Mouse (Mus musculus) forebrain, embryonic 15.5 days (tissue): ENCODE data around the gene Atxn7l3. TPM values are rescaled to one million over a fixed set of nuclear protein-coding genes. Genes with fewer than 3 reads are reported as not detected.

Experiments used
- ATAC-seq: fragments of 200-750 bp; cut with Nextera tagmentation; replicated peaks from 2 replicates; pipeline ENCODE4 v1.8.0; 2017; ENCODE audit warnings: mild to moderate bottlenecking, moderate TSS enrichment, moderate library complexity
- H3K27ac ChIP-seq: fragments of 300-500 bp; sonication (generic); replicated peaks from 2 replicates; pipeline ENCODE4 v1.5.1; 2015; ENCODE audit warnings: mild to moderate bottlenecking, inconsistent platforms
- H3K27me3 ChIP-seq: fragments of 300-500 bp; sonication (generic); 2 replicates; pipeline ENCODE4 v1.6.1; 2015; ENCODE audit warnings: inconsistent platforms
- H3K36me3 ChIP-seq: fragments of 300-500 bp; sonication (generic); 2 replicates; pipeline ENCODE4 v1.6.1; 2015; ENCODE audit warnings: mild to moderate bottlenecking, inconsistent platforms
- H3K4me1 ChIP-seq: fragments of 300-500 bp; sonication (generic); 2 replicates; pipeline ENCODE4 v1.6.1; 2015; ENCODE audit warnings: inconsistent platforms
- H3K4me2 ChIP-seq: fragments of 300-500 bp; sonication (generic); replicated peaks from 2 replicates; pipeline ENCODE4 v1.6.1; 2015; ENCODE audit warnings: mild to moderate bottlenecking, inconsistent platforms
- H3K4me3 ChIP-seq: fragments of 300-500 bp; sonication (generic); 2 replicates; pipeline ENCODE4 v1.5.1; 2015; ENCODE audit warnings: mild to moderate bottlenecking, inconsistent platforms
- H3K9ac ChIP-seq: fragments of 300-500 bp; sonication (generic); replicated peaks from 2 replicates; pipeline ENCODE4 v1.6.1; 2015; ENCODE audit warnings: mild to moderate bottlenecking, inconsistent platforms
- H3K9me3 ChIP-seq: fragments of 300-500 bp; sonication (generic); 2 replicates; pipeline ENCODE4 v1.6.1; 2016; ENCODE audit warnings: inconsistent platforms
- WGBS: fragments of 180-500 bp; shearing (Covaris S2); methylation state at CpG from one replicate; pipeline ENCODE4 v1.1.7; 2015; ENCODE audit warnings: mixed read lengths; 5-methylcytosine and 5-hydroxymethylcytosine counted together
- polyA plus RNA-seq: library from polyadenylated mRNA; unstranded; fragments of >200 nt; fragmentation: Nextera tagmentation; extraction: Ambion mirVana; gene quantifications from 2 replicates; pipeline ENCODE4 v1.2.1, GENCODE M21; 2015

Atxn7l3 gene
- polyA plus RNA-seq, 1 experiment from 2014 or later: 29.5 TPM

- Histone ChIP-seq H3K4me3 (peak overlapping the region; percentile 95), H3K36me3 (peaks cover 30% of the 10 kb centered on the region), H3K9ac (peak overlapping the region; percentile 99), H3K27me3 (no peaks in the 10 kb centered on the region), H3K27ac (peak overlapping the region; percentile 100), H3K4me1 (peaks cover 27% of the 10 kb centered on the region), H3K9me3 (no peaks in the 10 kb centered on the region), H3K4me2 (peak overlapping the region; percentile 88)
- WGBS: under 1% methylated on average over 85 of the region's 87 CpGs
- ATAC-seq: peak; percentile 15
These were observed 21.0 kb upstream of the Atxn7l3 start for GRCm38 (mm10) chr11:102317298-102317900.

- peak; percentile 39 for ATAC-seq
- Histone ChIP-seq H3K9ac (peak overlapping the region; percentile 99), H3K36me3 (peaks cover 36% of the 10 kb centered on the region), H3K4me1 (peaks cover 27% of the 10 kb centered on the region), H3K27ac (peak overlapping the region; percentile 100), H3K27me3 (no peaks in the 10 kb centered on the region), H3K9me3 (no peaks in the 10 kb centered on the region), H3K4me2 (peak overlapping the region; percentile 88), H3K4me3 (peak overlapping the region; percentile 95)
- WGBS: 1% methylated on average over 64 of the region's 80 CpGs
These were observed 20.3 kb upstream of the Atxn7l3 start for GRCm38 (mm10) chr11:102316572-102317297.

GRCm38 (mm10) chr11:102315690-102316571, 19.5 kb upstream of the Atxn7l3 start:
- peaks cover 24% of the 10 kb centered on the region for H3K4me1 ChIP-seq
- ATAC-seq: no peak
- WGBS: 7% methylated on average over 14 of the region's 14 CpGs

GRCm38 (mm10) chr11:102314321-102314720, 17.9 kb upstream of the Atxn7l3 start:
- no peak for ATAC-seq
- 88% methylated on average over 12 of the region's 12 CpGs for WGBS
- Histone ChIP-seq H3K27ac (no peak overlapping the region), H3K27me3 (no peaks in the 10 kb centered on the region), H3K4me3 (no peak overlapping the region), H3K9me3 (no peaks in the 10 kb centered on the region), H3K4me2 (no peak overlapping the region), H3K36me3 (peaks cover 49% of the 10 kb centered on the region), H3K9ac (no peak overlapping the region), H3K4me1 (peaks cover 25% of the 10 kb centered on the region)

More at GRCm38 (mm10) chr11:102315690-102316571, 19.5 kb upstream of the Atxn7l3 start:
- H3K9me3 ChIP-seq: no peaks in the 10 kb centered on the region
- H3K4me2 ChIP-seq: peak overlapping the region; percentile 88
- H3K4me3 ChIP-seq: peak overlapping the region; percentile 95
- H3K36me3 ChIP-seq: peaks cover 38% of the 10 kb centered on the region
- H3K27ac ChIP-seq: peak overlapping the region; percentile 100
- peak overlapping the region; percentile 99 for H3K9ac ChIP-seq
- H3K27me3 ChIP-seq: no peaks in the 10 kb centered on the region

GRCm38 (mm10) chr11:102312586-102312985, 16.2 kb upstream of the Atxn7l3 start:
- H3K27me3 ChIP-seq: no peaks in the 10 kb centered on the region
- no peak overlapping the region for H3K9ac ChIP-seq
- no peak overlapping the region for H3K4me3 ChIP-seq
- no peaks in the 10 kb centered on the region for H3K9me3 ChIP-seq
- no peak overlapping the region for H3K27ac ChIP-seq
- H3K4me1 ChIP-seq: peaks cover 31% of the 10 kb centered on the region
- H3K36me3 ChIP-seq: peaks cover 56% of the 10 kb centered on the region
- ATAC-seq: no peak
- no peak overlapping the region for H3K4me2 ChIP-seq
- 83% methylated on average over 6 of the region's 6 CpGs for WGBS

GRCm38 (mm10) chr11:102311966-102312365, 15.5 kb upstream of the Atxn7l3 start:
- Histone ChIP-seq H3K4me2 (no peak overlapping the region), H3K36me3 (peaks cover 63% of the 10 kb centered on the region)
- ATAC-seq: no peak

GRCm38 (mm10) chr11:102310768-102311695, 14.6 kb upstream of the Atxn7l3 start:
- Histone ChIP-seq H3K27me3 (no peaks in the 10 kb centered on the region), H3K9me3 (no peaks in the 10 kb centered on the region), H3K9ac (no peak overlapping the region), H3K4me1 (peaks cover 27% of the 10 kb centered on the region), H3K4me2 (no peak overlapping the region), H3K27ac (no peak overlapping the region), H3K36me3 (peaks cover 72% of the 10 kb centered on the region), H3K4me3 (no peak overlapping the region)
- WGBS: 43% methylated on average over 38 of the region's 38 CpGs
- ATAC-seq: no peak

More at GRCm38 (mm10) chr11:102311966-102312365, 15.5 kb upstream of the Atxn7l3 start:
- H3K4me1 ChIP-seq: peaks cover 31% of the 10 kb centered on the region
- WGBS: 86% methylated on average over 4 of the region's 4 CpGs
- H3K9me3 ChIP-seq: no peaks in the 10 kb centered on the region
- no peak overlapping the region for H3K27ac ChIP-seq
- H3K27me3 ChIP-seq: no peaks in the 10 kb centered on the region
- no peak overlapping the region for H3K4me3 ChIP-seq
- H3K9ac ChIP-seq: no peak overlapping the region

GRCm38 (mm10) chr11:102309821-102310617, 13.6 kb upstream of the Atxn7l3 start:
- no peaks in the 10 kb centered on the region for H3K9me3 ChIP-seq
- no peak; the same call in 1 of the 2 replicates for ATAC-seq
- H3K9ac ChIP-seq: no peak overlapping the region
- peak overlapping the region; percentile 44 for H3K4me2 ChIP-seq
- H3K27me3 ChIP-seq: no peaks in the 10 kb centered on the region
- peak overlapping the region; percentile 54 for H3K27ac ChIP-seq
- peaks cover 17% of the 10 kb centered on the region for H3K4me1 ChIP-seq
- peaks cover 70% of the 10 kb centered on the region for H3K36me3 ChIP-seq
- 88% methylated on average over 22 of the region's 22 CpGs for WGBS
- peak overlapping the region; percentile 28; the same call in 1 of the 2 replicates for H3K4me3 ChIP-seq

- H3K4me2 ChIP-seq: peak overlapping the region; percentile 44
- peaks cover 60% of the 10 kb centered on the region for H3K36me3 ChIP-seq
- H3K4me1 ChIP-seq: peaks cover 15% of the 10 kb centered on the region
- under 1% methylated on average over 27 of the region's 27 CpGs for WGBS
- peak; percentile 92 for ATAC-seq
- no peaks in the 10 kb centered on the region for H3K9me3 ChIP-seq
- H3K27ac ChIP-seq: peak overlapping the region; percentile 54
- H3K9ac ChIP-seq: peak overlapping the region; percentile 24; the same call in 1 of the 2 replicates
- H3K4me3 ChIP-seq: peak overlapping the region; percentile 28
- no peaks in the 10 kb centered on the region for H3K27me3 ChIP-seq
These were observed 12.5 kb upstream of the Atxn7l3 start for GRCm38 (mm10) chr11:102308979-102309378.

GRCm38 (mm10) chr11:102308104-102308503, 11.7 kb upstream of the Atxn7l3 start:
- 86% methylated on average over 9 of the region's 9 CpGs for WGBS
- Histone ChIP-seq H3K27me3 (no peaks in the 10 kb centered on the region), H3K9me3 (no peaks in the 10 kb centered on the region), H3K4me3 (no peak overlapping the region), H3K4me2 (no peak overlapping the region), H3K4me1 (peaks cover 15% of the 10 kb centered on the region), H3K36me3 (peaks cover 51% of the 10 kb centered on the region), H3K9ac (no peak overlapping the region), H3K27ac (no peak overlapping the region)
- ATAC-seq: no peak
